Mouse (Mus musculus) megakaryocyte-erythroid progenitor cell, adult 5-6 weeks (primary cell): Measurements from ENCODE around the gene Xrcc2. TPM values are rescaled to one million over a fixed set of nuclear protein-coding genes. Genes with fewer than 3 reads are reported as not detected.
"Not testable (repeated sequence)": the region's sequence is repeated elsewhere in the genome, so short reads cannot be mapped to it uniquely, and the experiment has no call there.

ENCODE experiments used
- ATAC-seq: replicated peaks from 2 replicates; pipeline ENCODE4 v1.8.0; 2016; ENCODE audit warnings: mild to moderate bottlenecking, inconsistent platforms; ENCODE audit not compliant: severe bottlenecking, poor library complexity, low FRiP score, low TSS enrichment
- total RNA-seq, 2 experiments: library from RNA; stranded (forward) in 1 of 2; stranded (reverse) in 1 of 2; fragments of 200-1000, 215-1000 nt in 1 of 2; fragments of >200 nt in 1 of 2; fragmentation: Nextera tagmentation in 1 of 2; gene quantifications; 2 replicates each; pipeline ENCODE4 v1.2.3; 2014 to 2017

The Xrcc2 gene
- total RNA-seq (2014; fragmentation: Nextera tagmentation) (18.5 and 31.4 TPM in 2 replicates), total RNA-seq (2017) (12.3 and 14.3 TPM in 2 replicates)

- peak; percentile 98 for ATAC-seq
These were observed at the start of gene Xrcc2 for GRCm38 (mm10) chr5:25705567-25706349. Gene Xrcc2 (minus strand): TSS chr5:25705825.

- no peak for ATAC-seq
These were observed 48.7 kb upstream of the Xrcc2 start for GRCm38 (mm10) chr5:25754236-25754766.

GRCm38 (mm10) chr5:25753556-25754235, 48.1 kb upstream of the Xrcc2 start:
- ATAC-seq: no peak

- ATAC-seq: no peak
These were observed 47.2 kb upstream of the Xrcc2 start for GRCm38 (mm10) chr5:25752862-25753261.

GRCm38 (mm10) chr5:25751552-25751951, 45.9 kb upstream of the Xrcc2 start:
- ATAC-seq: no peak

- no peak for ATAC-seq
These were observed 43.0 kb upstream of the Xrcc2 start for GRCm38 (mm10) chr5:25748613-25749012.

GRCm38 (mm10) chr5:25747904-25748303, 42.3 kb upstream of the Xrcc2 start:
- ATAC-seq: no peak

- ATAC-seq: not testable (repeated sequence)
These were observed 33.3 kb upstream of the Xrcc2 start for GRCm38 (mm10) chr5:25738902-25739301.

- no peak for ATAC-seq
These were observed 32.8 kb upstream of the Xrcc2 start for GRCm38 (mm10) chr5:25738448-25738847.

- ATAC-seq: no peak
These were observed 30.2 kb upstream of the Xrcc2 start for GRCm38 (mm10) chr5:25735861-25736260.

- peak; percentile 63; the same call in 1 of the 2 replicates for ATAC-seq
These were observed 28.7 kb upstream of the Xrcc2 start for GRCm38 (mm10) chr5:25734318-25734717.

- ATAC-seq: no peak
These were observed 18.6 kb upstream of the Xrcc2 start for GRCm38 (mm10) chr5:25724134-25724675.

- no peak for ATAC-seq
These were observed 17.4 kb upstream of the Xrcc2 start for GRCm38 (mm10) chr5:25723016-25723415.

- no peak for ATAC-seq
These were observed 13.8 kb upstream of the Xrcc2 start for GRCm38 (mm10) chr5:25719390-25719789.

- not testable (repeated sequence) for ATAC-seq
These were observed 7.5 kb upstream of the Xrcc2 start for GRCm38 (mm10) chr5:25713001-25713706.

GRCm38 (mm10) chr5:25704702-25705566, 691 bp downstream of the Xrcc2 start:
- ATAC-seq: peak; percentile 39; the same call in 1 of the 2 replicates

- ATAC-seq: no peak
These were observed 7.7 kb downstream of the Xrcc2 start for GRCm38 (mm10) chr5:25697941-25698340.

GRCm38 (mm10) chr5:25696256-25696655, 9.4 kb downstream of the Xrcc2 start:
- no peak for ATAC-seq

GRCm38 (mm10) chr5:25695786-25696185, 9.8 kb downstream of the Xrcc2 start:
- ATAC-seq: no peak
